Mouse (Mus musculus): ENCODE results near the gene Fads2.

Fads2 gene

DNA sequence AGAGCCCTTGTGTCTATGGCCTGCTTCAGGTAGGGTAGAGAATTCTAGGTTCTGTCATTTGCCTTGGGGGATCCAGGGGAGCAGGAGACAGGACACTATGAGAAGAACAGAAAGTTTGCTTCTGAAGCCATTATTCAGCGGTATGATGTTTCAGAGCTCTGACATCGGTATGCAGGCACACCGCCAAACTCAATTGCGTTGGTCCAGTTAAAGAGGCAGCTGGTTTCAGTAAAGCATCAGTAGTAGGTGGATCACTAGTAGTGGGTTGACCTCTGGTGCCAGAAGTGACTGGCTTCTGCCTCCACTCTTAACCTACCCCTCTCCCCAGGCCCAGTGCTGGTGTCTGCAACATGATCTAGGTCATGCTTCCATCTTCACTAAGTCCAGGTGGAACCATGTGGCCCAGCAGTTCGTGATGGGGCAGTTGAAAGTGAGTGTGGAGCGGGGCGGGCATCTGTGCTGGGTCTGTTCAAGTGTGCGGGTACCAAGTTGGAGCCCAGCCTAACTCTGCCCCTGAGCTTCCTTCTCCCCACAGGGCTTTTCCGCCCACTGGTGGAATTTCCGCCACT is 47.8 kb downstream of the Fads2 start:
- in situ Hi-C loops (cut with MboI; ENCODE audit: low pct_unique_long_range_greater_than_20kb in 1 of 2, low sequenced_read_pairs in 2 of 2, unreplicated experiment in 1 of 2): no loop called here

DNA sequence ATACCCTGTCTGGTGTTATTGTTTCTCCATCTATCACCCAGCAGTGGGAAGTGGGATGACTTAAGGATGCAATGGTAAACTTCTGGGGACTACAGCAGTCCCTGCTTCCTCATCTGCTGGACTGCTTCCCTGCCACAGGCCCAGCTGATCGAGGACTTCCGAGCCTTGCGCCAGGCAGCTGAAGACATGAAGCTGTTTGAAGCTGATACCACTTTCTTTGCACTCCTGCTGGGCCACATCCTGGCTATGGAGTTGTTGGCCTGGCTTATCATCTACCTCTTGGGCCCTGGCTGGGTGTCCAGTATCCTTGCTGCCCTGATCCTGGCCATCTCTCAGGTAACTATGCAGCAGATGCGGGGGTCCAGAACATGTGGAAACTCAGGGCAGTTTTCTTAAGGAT is 48.8 kb downstream of the Fads2 start:
- in situ Hi-C loops (cut with MboI; ENCODE audit: low pct_unique_long_range_greater_than_20kb in 1 of 2, low sequenced_read_pairs in 2 of 2, unreplicated experiment in 1 of 2): no loop called here

DNA sequence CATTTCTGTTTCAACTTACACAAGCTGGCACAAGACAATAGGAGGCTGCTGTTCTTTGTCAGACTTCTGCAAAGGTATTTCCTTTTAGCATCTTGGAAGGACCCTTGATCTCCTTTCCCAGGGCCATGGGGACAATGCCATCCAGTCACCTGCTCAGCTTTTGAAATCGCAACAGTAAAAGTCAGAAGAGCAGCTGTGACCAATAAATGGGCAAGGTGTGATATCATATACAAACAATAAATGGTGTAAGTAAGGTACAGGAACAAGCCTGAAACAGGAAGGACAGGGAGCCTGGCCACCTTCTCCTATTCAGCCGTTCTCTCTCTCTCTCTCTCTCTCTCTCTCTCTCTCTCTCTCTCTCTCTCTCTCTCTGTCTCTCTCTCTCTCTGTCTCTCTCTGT is 51.1 kb downstream of the Fads2 start:
- in situ Hi-C loops (cut with MboI; ENCODE audit: low pct_unique_long_range_greater_than_20kb in 1 of 2, low sequenced_read_pairs in 2 of 2, unreplicated experiment in 1 of 2): no loop called here

DNA sequence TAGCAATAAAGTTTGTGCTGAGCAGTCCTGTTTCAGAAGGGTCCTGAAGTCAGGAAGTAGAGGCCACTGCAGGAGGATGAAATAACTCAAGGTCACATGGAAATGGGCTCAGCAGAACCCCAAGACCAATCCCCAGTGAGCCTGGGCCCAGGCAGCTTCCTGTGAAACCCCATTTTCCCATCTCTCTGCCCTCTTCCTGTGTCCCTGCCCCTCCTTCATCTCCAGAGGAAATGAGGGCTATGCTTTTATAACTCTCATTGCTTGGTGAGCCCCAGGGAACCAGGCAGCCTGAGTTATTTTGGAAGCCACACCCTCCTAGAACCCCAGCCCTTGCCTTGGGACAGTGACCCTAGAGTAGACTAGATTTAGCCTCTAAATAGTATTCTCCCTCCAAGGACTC is 52.0 kb downstream of the Fads2 start:
- in situ Hi-C loops (cut with MboI; ENCODE audit: low pct_unique_long_range_greater_than_20kb in 1 of 2, low sequenced_read_pairs in 2 of 2, unreplicated experiment in 1 of 2): no loop called here

DNA sequence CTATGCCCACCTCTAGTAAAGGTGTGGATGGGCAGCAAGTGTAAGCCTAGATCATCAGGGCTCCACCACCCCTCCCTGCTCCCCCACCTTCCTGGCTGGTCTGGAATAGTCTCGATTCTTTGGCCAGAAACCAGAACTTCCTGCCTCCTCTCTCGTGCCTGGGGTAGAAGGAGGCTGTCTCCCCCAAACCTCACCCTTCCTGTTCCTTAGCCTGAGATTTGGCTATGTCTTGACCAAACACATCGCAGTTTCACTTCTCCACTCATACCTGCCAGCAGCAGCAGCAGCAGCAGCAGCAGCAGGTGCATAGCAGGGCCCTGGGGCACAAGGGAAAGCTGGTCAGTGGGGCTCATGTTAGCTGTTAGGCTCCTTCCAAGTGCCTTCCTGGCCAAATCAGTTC is 54.6 kb downstream of the Fads2 start:
- in situ Hi-C loops (cut with MboI; ENCODE audit: low pct_unique_long_range_greater_than_20kb in 1 of 2, low sequenced_read_pairs in 2 of 2, unreplicated experiment in 1 of 2): no loop called here

DNA sequence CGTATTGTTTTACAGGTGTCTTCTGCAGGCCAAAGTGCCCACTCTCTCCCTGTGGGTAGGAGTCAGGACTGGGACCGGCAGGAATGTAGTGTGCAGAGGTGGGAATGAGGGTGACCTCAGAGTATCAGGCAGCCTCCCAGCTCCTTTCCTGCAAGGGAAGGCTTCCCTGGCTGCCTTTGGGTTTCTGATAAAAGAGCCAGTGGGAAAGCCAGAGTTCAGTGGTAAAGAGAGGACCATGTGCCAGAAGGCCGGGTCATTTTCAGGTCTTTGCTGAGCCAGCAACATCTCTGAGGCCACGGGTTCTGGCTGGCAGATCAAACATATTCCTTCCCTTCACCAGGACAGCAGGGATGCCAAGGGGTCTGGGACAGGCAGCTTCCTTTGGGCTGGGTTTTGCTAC is 55.2 kb downstream of the Fads2 start:
- in situ Hi-C loops (cut with MboI; ENCODE audit: low pct_unique_long_range_greater_than_20kb in 1 of 2, low sequenced_read_pairs in 2 of 2, unreplicated experiment in 1 of 2): no loop called here

DNA sequence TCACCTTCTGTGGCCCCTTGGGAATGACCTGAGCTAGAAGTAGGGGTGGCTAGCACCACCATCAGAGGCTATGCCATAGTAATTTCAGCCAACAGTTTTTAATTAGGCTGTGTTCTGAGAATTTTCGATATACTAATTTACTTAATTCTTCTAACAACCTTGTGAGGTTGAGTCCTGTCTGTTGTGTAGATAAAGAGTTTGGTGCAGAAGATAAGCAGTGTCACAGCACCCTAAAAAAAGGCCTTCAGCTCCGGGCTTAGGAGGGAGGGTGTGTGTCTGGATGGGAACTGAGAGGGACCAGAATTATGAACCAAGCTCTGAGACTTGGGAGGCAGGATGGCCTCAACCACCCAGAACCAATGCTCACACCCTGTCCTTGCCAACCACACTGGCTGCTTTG is 55.8 kb downstream of the Fads2 start:
- in situ Hi-C loops (cut with MboI; ENCODE audit: low pct_unique_long_range_greater_than_20kb in 1 of 2, low sequenced_read_pairs in 2 of 2, unreplicated experiment in 1 of 2): no loop called here

DNA sequence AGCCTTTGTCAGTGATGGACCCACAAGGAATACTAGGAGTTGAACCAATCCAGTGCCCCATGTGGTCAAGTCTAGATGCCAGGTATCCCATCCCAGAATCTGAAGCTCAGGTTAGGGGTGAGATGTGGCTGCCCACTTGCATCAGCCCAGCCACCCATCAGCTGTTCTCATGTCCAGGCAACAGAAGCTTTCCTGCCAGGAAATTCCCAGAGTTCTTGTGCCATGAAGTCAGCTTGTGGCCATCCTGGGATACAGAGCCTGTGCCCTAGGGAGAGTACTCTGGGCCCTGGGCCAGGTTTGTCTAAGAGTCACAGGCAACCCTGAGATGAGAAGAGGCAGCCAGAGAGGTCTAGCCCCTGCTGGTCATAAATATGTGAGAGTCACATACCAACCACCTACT is 57.9 kb downstream of the Fads2 start:
- in situ Hi-C loops (cut with MboI; ENCODE audit: low pct_unique_long_range_greater_than_20kb in 1 of 2, low sequenced_read_pairs in 2 of 2, unreplicated experiment in 1 of 2): no loop called here

DNA sequence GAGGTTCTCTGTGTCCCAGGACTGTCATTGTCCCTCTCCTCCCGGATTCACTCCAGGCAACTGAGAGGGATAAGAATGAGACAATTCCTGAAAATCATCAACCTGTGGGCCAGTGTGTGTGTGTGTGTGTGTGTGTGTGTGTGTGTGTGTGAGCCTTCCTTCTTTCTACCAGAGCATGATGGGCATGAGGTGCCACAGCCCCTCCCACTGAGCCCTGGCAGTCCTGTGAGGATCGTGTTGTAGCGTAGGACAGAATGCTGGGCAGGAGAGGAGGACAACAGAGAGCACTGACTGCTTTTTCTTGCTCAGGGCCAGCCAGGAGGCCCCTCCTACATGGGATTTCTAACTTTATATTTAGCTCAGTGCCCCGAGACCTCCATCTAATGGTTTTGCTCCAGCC is 58.7 kb downstream of the Fads2 start:
- in situ Hi-C loops (cut with MboI; ENCODE audit: low pct_unique_long_range_greater_than_20kb in 1 of 2, low sequenced_read_pairs in 2 of 2, unreplicated experiment in 1 of 2): no loop called here

DNA sequence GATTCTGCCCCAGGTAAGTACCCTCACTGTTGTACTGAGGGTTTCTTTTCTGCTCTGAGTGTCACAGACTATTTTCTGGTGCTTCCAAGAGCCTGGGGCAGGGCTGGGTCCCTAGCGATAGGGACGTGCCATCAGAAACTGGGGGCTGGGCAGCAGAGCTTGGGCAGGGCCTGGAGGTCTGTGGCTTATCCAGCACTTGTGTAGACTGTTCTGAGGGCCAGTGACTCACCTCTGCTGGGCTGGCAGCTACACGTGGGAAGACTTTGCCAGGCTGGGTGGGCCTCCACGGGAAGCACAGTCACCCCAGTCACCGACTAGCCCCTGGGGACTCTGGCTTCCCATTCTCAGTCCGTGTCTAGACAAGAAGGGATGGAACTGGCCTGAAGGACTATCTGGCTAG is 59.3 kb downstream of the Fads2 start:
- in situ Hi-C loops (cut with MboI; ENCODE audit: low pct_unique_long_range_greater_than_20kb in 1 of 2, low sequenced_read_pairs in 2 of 2, unreplicated experiment in 1 of 2): no loop called here

DNA sequence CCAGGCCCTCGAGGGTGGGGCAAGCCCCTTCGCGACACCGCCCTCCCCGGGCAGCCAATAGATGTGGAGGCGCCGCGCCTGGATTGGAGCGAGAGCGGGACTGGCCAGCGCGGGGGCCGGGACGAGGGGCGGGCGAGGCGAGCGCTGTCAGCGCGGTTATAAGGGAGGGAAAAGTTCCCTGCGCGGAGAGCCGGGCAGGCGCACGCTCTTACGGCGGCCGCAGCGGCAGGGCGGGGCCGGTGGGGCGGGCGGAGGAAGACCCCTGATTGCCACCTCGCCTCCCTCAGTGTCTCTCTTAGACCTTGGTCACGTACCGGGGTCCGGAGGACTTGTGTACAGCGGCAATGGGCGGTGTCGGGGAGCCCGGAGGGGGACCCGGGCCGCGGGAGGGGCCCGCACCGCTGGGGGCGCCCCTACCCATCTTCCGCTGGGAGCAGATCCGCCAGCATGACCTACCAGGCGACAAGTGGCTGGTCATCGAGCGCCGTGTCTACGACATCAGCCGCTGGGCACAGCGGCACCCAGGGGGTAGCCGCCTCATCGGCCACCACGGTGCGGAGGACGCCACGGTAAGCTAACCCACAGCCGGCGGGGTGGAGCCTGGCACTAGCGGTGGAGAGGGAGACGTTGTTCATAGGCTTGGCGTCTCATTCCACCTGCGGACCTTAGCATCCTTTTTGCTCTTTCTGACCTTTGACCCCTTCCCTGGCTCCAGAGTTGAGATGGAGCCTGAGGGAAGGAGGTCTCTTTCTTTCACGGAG is 60.0 kb downstream of the Fads2 start, which contains the start of gene Fads3:
TSS of gene Fads3 (plus strand) at position 182 of the 761 bp plus-strand sequence.
- in situ Hi-C loops (cut with MboI; ENCODE audit: low pct_unique_long_range_greater_than_20kb in 1 of 2, low sequenced_read_pairs in 2 of 2, unreplicated experiment in 1 of 2): no loop called here

DNA sequence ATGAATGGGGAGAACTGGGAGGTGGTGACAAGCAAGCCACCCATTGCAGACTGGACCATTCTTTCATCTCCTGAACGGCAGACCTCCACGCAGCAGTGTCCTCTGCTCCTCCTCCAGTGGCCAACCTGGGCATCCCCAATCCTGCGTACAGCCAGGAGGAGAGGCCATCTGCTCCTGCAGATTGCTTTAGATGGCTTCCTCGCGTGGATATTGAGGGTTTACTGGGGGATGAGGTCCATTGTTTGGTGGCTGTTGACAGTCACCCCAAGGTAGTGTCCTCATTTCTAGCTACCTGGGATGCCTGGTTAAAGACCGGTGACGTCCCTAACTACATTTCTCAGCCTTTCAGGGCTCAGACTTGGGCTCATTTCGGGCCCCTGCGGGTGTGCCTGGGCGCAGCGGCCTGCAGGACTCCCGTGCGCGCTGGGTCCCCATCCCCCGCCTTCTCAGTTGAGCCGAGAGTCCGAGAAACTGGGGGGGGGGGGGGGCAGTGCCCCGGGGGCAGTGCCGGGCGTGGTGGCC is 60.6 kb downstream of the Fads2 start:
- in situ Hi-C loops (cut with MboI; ENCODE audit: low pct_unique_long_range_greater_than_20kb in 1 of 2, low sequenced_read_pairs in 2 of 2, unreplicated experiment in 1 of 2): no loop called here

DNA sequence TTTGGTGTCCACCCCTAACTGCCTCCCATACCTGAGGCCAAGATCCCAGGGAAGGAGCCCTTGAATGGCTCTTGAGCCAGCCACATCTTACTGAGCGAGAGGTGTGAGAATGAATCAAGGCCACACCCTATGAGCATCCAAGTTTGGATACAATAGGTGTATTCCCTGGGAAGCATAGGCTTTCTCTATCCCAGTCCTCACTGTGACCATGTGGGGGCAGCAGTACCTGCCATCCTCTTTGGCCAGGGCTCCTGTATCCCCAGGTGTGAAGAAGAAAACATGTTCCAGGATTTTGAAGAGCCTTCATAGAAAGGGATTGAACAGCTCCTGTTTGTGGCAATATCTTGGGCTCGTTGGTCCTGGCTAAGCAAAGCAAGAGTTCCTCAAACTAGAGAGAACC is 61.9 kb downstream of the Fads2 start:
- in situ Hi-C loops (cut with MboI; ENCODE audit: low pct_unique_long_range_greater_than_20kb in 1 of 2, low sequenced_read_pairs in 2 of 2, unreplicated experiment in 1 of 2): no loop called here

DNA sequence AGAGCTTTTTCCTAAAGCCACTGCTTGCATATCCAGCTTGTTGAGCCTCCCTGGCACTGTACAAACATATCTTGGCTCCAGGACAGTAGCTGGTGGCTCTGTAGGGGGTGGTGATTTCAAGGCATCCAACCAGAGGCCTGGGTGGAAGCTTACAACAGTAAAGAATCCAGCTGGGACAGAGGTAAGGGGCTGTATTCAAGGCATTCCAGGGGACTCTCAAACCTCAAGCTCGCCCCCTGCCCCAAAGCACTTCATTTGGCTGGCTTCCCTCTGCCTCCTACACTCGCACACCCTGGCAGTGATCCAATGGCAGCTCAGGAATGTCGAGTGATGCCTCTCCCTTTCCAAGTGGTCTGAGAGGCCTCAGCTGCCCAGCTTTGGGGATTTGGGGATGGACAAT is 62.6 kb downstream of the Fads2 start:
- in situ Hi-C loops (cut with MboI; ENCODE audit: low pct_unique_long_range_greater_than_20kb in 1 of 2, low sequenced_read_pairs in 2 of 2, unreplicated experiment in 1 of 2): no loop called here

DNA sequence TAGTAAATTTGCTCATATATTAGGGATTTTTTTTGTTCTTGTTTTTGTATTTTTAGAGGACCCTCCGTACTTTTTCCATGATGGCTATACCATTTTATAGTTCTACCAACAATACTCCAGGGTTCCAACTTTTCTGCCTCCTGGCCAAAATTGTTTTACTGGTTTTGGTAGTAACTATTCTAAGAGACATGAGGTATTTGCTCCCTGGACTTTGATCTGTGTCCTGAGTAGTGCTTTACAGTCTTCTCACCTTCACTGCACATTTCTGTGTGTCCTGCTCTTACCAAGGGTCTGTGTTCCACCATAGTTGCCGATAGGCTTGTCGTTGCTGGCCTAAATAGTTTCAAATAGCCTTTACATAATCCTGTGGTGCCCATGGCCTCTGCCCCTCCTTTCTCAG is 63.2 kb downstream of the Fads2 start:
- in situ Hi-C loops (cut with MboI; ENCODE audit: low pct_unique_long_range_greater_than_20kb in 1 of 2, low sequenced_read_pairs in 2 of 2, unreplicated experiment in 1 of 2): no loop called here

DNA sequence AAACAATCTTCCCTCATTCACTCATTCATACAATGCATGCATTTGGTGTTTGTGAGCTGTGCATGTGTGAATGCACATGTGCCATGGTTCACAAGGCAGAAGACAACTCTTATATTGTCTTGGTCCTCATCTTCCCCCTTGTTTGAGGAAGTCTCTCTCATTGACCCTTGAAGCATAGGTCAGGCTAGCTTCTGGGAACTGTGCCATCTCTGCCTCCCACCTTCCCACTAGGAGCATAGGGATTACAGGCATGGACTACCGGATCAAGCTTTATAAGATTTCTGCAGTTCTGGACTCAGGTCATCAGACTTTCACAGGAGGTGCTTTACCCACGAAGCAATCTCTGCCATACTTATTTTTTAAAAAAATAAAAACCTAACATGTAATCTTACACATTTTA is 64.0 kb downstream of the Fads2 start:
- in situ Hi-C loops (cut with MboI; ENCODE audit: low pct_unique_long_range_greater_than_20kb in 1 of 2, low sequenced_read_pairs in 2 of 2, unreplicated experiment in 1 of 2): no loop called here

DNA sequence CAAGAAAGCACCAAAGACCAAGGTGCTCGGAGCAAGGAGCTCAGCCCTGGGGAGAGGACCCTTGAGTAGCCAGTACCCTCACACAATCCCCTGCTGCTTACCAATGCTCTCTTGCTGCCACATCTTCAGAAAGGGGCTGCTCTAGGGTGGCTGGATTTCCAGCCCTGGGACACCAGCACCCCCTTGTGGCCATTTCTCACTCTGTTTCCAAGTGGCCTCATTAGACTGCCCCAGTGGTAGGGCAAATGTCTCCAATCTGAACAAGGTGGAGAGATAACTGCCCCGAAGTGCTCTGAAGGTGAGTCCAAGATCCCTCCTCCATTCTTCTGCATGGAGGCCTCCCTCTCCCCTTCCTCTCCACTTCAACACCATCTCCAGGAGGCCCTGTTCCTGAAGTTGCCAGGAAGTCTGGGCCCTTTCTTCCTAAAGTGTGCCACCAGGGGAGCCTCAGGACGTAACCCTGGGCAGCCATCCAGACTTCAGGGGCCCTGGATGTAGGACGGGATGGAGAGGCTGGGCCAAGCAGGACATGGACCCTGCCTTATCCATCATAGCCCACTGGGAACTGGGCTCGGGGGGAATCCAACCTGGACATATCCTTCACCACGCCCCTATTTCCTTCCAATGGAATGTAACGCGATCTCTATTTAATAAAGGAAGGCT is 66.6 kb downstream of the Fads2 start:
- in situ Hi-C loops (cut with MboI; ENCODE audit: low pct_unique_long_range_greater_than_20kb in 1 of 2, low sequenced_read_pairs in 2 of 2, unreplicated experiment in 1 of 2): loop anchor here in 1 of 2 experiments (5.0 kb wide), 2 partner anchors 38 to 123 kb away; no protein-coding TSS in a partner anchor

DNA sequence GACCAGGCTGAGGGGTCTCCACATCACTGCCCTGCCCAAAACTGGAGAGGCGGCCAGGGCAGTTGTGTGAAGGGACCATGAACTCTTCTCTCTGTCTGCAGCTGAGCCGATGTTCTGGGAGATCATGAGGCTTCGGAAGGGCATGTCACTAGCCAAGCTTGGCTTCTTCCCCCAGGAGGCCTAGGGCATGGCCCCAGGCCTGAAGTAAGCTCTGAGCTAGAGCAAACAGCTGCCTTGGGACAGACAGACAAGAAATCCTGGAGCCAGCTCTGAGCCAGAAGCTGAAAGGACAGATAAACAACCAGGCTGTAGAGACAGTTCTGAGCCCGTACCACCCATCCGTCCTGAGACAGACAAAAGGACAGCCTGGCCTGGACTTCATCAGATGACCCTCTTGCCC is 67.2 kb downstream of the Fads2 start:
- in situ Hi-C loops (cut with MboI; ENCODE audit: low pct_unique_long_range_greater_than_20kb in 1 of 2, low sequenced_read_pairs in 2 of 2, unreplicated experiment in 1 of 2): loop anchor here in 1 of 2 experiments (5.0 kb wide), 2 partner anchors 37 to 122 kb away; no protein-coding TSS in a partner anchor

DNA sequence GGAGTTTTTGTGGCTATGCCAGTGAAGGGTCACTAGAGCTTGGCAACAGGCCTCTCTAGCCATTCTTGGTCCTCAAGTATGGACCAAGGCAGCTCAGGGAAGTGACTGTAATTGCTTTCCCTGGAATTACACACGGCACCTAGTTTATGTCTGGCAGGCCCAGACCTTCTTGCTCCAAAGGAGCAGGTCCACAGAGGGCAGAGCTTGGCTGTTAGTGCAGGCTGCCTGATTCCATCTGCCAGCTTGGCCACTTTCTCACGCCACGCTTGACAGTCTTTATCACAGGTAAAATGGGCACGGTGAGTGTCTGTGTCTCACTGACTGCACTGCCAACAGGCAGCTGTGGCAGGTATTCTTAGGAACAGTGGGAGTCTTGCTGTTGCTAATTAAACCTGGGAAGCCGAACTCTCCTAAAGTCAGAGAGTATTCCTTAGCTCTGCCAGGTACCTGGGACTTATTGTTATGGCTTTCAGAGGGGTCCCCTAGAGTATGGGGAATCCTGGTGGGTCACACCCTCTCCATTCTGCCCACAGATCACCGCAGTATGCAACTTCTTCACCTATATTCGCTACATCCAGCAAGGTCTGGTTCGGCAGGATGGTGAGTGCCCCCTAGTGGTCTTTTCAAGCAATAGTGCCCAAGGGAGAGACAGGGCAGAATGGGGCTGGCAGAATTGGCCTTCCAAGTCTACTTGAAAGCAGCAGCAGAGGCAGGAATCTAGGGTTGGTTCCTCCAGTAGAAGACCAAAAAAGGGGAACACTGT is 68.2 kb downstream of the Fads2 start:
- in situ Hi-C loops (cut with MboI; ENCODE audit: low pct_unique_long_range_greater_than_20kb in 1 of 2, low sequenced_read_pairs in 2 of 2, unreplicated experiment in 1 of 2): loop anchor here in 1 of 2 experiments (5.0 kb wide), 2 partner anchors 36 to 121 kb away; no protein-coding TSS in a partner anchor
